Mouse (Mus musculus): ENCODE data around the gene Pla1a.
"Not testable (repeated sequence)": the region's sequence is repeated elsewhere in the genome, so short reads cannot be mapped to it uniquely, and the experiment has no call there.

Gene Pla1a

DNA sequence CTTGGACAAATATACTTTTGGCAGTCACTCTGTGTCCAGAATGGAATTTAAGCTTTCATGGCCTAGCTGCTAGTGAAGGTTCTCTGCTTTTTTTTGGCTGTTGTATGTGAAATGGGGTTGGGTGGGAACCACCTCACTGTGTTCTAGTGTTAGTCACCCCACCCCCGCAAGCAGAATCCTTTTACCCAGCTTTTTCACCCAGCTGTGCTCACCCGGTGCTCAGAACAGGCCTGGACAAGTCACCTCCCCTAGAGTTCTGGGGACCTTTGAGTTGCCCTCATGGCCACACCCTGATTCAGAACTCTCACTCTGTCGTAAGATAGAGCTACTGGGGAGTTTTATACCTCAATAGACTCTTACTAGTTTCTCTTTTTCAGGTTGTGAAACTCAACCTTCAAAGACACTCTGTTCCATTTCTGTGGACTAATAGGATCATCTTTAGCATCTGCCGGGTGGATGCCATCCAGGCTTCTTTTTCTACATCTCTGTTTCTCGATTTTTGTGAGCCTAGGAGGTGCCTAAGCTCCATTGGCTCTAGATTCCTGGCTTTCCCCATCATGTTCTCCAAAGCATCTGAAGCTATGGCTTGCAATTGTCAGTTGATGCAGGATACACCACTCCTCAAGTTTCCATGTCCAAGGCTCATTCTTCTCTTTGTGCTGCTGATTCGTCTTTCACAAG lies 25.8 kb upstream of the Pla1a start:
- no peak for DNase-seq (ENCODE audit: low read depth)

DNA sequence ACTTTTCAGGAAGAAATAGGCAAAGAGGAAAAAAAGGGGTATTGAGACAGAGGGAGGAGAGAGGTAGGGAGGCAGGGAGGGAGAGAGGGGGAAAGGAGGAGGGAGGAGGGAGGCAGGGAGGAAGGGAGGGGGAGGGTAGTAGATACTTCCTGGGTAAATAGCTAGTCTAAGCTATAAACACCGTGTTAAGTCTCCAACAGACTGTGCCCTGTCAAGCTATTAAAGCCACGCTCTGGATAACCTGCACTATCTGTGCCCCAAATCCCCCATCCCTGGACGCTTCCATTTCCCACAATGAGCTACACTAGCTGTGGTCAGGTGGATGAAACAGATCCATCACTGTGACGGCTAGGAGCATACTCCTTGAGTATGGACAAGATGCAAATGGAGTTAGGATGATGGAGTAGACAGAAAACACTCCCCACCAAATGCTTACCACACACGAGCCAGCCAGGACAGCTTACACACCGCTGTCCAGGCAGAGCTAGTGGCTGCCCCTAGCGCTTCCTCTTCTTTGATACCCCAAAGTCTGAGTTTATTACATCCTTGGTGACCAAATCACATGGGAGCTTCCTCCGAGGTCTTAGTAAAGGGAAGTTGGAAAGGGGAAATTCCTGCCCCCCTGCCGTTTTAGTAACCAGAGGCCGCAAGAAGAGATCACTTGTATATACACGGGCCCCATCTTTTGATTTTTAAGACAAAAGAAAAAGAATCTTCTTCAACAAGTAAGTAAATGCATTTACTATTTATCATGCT lies 24.0 kb upstream of the Pla1a start:
- no peak for DNase-seq (ENCODE audit: low read depth)

DNA sequence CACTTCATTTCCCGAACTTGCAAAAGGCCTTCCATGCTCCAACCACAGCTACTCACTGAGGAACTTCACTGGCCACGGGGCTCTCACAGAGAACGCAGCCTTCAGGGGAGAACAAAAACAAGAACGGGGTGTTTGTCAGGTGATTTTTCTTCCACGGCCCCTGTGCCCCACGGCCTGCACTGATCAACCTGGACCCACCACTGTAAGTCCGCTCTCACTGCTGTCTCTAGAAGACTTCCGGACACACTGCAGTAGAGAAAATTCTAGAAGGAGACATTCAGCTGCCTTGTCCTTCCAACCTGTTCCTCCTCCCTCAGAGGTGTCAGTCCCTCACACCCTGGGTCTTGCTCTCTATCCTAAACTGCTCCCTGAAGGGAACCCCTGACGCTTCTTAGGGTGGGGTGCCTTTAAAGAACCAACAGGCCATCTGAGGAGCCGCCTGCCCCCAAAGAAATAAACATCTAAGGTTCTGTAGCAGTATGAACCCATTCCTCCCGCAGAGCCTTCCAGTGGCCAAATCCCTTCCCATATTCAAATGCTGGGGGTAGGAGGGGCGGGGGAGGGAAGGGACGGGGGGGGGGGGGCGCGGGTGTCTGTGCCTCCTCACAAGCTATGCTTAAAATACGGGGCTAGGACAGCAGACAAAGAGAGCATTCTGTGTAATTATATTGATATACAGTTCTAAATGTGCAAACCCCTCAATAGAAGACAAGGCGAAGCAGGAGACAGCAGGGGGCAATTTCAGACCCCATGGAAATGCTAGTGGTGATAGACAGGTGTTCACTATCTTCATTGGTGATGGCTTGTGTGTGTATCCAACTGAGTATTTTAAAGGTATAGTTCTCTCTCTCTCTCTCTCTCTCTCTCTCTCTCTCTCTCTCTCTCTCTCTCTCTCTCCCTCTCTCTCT lies 22.8 kb upstream of the Pla1a start, which contains the start of gene Cd80:
TSS of gene Cd80 (plus strand) at position 51 of the 908 bp plus-strand sequence.
- DNase-seq (ENCODE audit: low read depth) = no peak

DNA sequence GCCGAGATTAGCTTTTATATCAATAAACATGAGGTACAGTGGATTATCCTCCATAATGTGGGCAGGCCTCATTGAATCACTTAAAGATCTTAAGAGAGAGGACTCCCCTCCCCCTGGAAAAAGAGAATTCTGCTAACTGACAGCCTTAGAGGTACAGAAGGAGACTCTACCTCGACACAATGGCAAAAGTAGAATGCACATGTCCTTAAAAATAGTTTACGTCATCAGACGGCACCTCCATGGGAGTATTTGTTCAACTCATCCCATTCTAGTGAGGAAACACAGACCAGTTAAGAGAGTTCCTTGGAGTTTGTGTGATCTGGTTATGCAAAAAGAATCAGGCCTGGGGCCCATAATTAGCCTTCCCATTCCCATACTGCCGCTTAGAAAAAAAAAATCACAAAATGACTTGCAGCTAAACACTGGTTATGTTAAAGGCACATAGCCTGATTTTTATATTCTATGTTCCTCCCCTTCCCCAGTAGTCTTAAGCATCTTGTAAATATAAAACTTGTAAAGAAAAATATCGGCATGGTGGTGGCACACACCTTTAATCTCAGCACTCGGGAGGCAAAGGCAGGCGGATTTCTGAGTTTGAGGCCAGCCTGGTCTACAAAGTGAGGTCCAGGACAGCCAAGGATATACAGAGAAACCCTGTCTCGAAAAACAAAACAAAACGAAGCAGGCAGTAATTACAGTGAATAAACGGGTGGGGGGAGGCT lies 21.7 kb upstream of the Pla1a start:
- DNase-seq (ENCODE audit: low read depth) = no peak

DNA sequence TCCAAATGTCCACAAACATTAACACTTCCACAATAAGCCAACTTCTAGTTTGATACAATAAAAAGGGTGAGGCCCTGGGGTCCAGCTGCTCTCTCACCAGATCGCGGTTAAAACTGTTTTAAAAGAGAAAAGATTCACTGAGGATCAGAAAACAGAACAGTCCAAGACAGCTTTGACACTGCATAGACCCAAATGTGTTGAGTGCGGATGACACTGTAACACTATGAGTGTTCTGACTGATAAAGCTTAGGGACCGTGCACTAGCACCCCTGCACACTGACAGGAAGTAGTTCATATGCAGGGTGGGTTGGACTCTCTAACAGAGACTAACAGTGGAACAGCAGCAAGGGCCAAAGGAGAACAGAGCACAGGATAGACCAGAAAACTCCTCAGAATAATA lies 21.0 kb upstream of the Pla1a start:
- no peak for DNase-seq (ENCODE audit: low read depth)

DNA sequence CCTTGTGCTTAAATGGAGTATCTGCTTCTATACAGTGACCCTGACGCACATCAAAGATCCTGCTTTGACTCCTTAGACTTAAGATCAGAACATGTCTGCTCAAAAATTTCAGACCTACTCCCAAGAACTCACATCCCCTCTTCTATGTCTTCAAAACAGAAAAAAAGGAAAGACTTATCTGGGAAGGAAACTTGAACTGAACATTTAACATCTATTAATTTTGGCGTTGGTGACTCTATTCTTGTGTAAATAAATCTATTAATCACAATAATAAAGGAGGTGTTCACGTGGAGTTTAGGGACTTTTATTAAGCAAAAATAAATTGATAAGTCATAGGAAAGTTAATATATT lies 20.2 kb upstream of the Pla1a start:
- DNase-seq (ENCODE audit: low read depth) = no peak

DNA sequence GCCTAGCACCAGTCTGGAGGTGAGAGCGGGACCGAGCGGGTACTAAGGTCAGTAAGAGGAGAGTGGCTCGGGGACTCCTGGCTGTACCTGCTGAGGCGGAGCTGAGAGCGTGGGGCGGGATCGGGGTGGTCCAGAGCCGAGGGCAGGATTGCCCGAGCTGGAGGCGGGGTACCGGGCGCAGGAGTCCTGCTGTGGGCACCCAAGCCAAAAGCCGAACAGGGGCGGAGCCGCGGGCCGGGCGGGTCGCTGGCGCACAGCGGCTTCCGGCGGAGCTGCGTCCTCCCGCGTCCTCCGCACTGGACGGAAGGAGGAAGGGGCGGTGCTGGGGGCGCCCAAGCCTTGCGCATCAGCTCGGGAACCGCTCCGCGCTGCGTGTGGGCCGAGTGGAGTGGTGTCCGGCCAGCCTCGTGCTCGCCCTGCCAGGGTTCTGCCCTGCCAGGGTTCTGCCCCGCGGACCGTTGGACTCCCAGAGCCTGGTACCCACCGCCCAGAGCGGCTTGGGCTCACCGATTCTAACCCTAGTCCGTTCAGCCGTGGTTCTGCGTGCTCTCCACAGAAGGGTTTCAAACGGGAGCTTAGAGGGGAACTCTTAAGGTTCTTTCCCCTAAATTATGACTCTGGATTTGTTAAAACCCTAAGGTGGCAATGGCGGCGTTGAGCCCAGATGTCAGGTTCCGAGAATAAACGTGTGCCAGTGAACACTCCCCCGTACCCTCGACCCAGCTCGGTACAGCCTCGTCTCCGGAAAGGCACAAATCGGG lies 19.7 kb upstream of the Pla1a start, which contains the start of gene Adprh:
TSS of gene Adprh (minus strand) at position 262 of the 761 bp plus-strand sequence.
- DNase-seq (ENCODE audit: low read depth) = peak; percentile 74

DNA sequence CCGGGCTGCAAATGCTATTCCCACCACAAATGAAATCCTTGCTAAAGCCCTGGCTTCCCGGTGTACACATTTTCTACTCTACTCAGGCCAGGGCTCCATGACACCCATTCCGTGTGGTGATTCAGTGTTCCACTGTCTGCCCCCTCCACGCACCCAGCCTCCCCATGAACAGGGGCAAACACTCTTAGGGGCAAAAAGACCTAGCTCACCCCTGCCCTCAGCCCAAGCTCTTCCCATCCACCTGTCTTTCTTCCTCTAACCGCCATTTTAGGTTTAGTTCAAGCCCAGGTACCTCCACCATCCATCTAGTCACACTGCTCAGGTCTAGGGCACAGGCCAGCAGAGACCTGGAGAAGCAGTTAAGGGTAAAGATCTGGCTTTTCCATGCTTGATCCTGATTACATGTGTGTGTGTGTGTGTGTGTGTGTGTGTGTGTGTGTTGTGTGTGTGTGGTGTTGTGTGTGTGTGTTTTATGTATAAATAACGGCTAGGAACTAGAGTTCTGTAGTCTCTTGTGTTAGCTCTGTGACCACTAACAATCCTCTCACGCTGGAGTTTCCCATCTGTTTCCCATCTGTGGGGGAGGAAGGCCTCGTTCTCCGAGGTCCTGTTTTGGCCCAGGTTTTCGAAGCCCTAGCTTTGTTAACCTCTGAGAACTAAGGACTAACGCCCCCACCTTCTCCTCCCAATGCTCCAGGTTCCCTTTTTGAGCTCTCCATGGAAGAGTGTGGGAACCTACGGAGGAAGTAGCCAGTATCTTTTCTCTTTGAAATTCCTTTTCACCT lies 18.7 kb upstream of the Pla1a start:
- no peak for DNase-seq (ENCODE audit: low read depth)

DNA sequence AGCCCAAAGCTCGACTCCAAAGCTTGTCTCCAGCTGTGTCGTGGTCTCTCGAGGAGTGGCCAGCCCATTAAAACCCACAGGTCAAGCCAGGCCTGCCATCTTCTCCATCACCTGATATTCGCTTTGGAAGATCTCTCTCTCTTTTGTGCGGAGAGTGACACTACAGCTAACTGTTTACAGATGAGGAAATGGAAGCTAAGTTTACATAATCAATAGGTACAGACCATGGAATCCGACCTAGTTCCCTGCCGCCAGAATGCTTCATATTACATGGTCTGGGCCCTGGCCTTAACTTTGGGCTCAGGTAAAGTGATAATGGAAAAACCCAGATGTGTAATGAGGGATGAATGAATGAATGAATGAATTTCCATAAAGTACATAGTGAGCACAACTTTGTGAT lies 17.8 kb upstream of the Pla1a start:
- DNase-seq (ENCODE audit: low read depth) = no peak

DNA sequence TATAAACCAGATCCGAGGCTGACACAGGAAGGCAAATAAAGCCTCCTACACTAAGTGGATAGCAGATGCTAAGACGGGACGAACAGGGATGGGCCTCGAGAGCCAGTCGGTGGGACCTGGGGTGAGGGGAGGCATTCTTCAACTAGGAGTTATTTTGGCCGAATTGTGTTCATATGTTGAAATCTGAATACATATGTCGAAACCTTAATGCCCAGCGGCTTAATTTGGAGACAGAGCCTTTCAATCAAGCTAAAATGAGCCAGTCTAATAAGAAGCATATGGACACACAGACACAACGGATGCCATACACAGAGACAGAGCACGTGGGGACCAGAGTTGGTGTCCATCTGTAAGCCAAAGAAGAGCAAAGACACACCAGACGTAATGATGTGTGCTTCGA lies 15.5 kb upstream of the Pla1a start:
- no peak for DNase-seq (ENCODE audit: low read depth)

DNA sequence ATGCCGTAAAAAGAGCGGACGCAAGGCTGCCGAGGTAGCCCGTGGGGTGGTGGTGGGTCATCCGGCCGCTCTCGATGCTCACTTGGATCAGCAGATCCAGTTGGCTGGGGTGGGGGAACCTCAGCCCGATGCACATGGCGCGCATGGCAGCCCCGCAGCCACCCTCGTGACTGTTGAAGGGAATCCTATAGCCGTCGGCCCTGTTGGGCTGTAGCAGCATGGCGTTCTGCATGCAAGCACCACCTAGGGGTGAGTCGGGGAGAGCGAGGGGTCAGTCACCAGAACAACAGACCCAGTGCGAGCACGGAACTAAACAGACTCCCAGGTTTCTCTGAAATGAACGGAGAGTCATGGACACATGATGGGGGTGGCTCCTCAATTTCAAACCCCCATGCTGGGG lies 14.4 kb upstream of the Pla1a start:
- DNase-seq (ENCODE audit: low read depth) = no peak

DNA sequence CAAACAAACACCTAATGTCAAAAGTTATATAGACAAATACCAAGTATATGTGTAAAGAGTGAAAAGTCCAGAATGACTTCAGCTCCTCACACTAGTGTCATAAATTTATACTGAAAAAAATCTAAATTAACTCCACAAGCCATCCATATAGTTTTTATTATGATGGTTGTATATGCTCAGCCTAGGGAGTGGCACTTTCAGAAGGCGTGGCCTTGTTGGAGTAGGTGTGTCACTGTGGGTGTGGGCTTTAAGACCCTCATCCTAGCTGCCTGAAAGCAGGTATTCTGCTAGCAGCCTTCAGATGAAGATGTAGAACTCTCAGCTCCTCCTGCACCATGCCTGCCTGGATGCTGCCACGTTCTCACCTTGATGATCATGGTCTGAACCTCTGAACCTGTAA lies 13.2 kb upstream of the Pla1a start:
- DNase-seq (ENCODE audit: low read depth) = not testable (repeated sequence)

DNA sequence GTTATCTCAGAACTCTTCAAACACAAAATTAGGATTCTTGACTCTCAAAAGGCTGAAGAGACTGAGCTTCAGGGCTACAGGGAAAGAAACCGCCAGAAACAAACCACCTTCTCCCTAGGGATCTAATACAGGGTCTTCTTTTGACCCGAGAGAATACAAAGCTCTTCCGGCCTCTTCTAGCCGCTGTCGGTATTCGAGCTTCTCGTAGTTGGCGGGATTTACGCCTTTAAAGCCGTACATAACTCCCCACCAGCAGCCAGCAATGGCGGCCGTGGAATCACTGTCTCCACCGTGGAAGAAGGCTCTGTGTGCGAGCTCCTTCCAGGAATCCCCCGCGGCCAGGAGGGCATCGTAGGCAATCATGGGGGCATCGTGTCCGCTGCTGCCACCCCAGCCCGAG lies 12.6 kb upstream of the Pla1a start:
- no peak for DNase-seq (ENCODE audit: low read depth)

DNA sequence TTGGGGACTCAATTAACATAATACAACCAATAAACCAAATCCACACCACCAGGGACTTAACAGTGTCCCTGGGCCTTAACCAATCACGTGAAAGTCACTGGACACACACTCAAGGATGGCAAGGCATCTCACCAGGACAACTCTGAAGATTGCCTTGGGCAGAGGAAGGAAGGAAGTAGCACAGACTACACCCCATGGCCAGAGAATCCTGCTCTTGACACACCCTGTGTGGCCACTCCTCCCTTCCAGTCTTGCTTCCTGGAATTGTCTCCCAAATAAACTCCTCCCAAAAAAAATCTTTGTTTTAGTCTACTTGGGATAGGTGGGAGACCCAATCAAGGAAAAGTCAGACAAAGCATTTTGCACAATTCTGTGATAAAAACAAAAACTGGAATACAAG lies 12.1 kb upstream of the Pla1a start:
- no peak for DNase-seq (ENCODE audit: low read depth)

DNA sequence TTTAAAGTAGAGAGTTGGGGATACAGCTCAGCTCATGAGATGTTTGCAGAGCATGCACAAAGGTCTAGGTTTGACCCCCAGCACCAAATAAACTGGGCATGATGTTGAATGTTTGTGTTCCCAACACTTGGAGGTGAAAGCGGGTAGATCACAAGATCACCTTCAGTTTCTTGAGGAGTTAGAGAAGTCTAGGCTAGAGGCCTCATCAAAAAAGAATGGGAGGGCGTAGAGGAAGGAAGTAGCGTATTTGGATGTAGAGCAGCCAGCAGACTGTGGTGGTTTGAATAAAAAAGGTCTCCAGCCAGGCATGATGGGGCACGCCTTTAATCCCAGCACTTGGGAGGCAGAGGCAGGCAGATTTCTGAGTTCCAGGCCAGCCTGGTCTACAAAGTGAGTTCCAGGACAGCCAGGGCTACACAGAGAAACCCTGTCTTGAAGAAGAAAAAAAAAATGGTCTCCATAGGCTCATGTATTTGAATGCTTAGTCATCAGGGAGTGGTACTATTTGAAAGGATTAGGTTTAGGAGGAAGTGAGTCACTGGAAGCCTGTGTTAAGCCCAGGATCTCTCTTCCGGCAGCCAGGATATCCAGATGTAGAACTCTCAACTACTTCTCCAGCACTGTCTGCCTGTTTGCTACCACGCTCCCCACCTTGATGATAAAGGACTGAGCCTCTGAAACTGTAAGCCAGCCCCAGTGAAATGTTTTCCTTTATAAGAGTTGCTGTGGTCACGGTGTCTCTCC lies 10.9 kb upstream of the Pla1a start:
- DNase-seq (ENCODE audit: low read depth) = no peak

DNA sequence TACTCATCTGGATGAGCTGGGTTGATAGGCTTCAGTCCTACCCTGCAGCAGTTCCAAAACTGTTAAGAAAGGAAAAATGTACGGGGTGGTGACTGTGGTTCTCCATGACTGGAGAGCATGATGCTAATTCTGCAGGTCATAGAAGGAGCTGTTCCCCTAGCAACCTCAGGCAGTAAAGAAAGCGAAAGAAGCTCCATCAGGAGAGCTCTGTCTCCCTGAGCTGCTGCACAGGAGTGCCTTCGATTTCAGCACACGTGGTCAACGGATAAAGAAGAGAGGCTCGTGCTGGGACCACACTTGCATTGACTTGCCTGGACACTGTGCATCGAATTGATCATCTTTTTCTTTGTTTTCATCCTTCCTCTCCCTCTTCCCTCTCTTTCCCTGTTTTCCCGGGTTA lies 9.3 kb upstream of the Pla1a start:
- DNase-seq (ENCODE audit: low read depth) = no peak

DNA sequence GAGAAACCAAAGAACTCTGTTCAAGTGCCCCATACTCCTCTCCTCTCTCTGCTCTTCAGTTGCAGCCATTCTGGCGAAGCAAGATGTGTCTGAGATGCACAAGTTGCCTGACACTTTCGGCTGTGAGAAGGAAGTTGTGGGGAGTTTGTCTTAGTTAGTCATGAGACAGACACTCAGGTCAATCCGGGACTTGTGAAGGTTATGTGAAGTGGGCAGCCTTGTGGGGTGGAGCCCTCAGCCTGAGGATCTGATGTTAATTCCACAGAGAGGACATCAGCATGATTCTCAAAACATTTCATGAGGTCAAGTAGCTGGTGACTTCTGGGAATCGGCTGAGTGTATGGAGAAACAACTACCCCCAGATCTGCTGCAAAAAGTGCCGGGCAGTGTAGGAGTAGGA lies 8.7 kb upstream of the Pla1a start:
- no peak for DNase-seq (ENCODE audit: low read depth)

DNA sequence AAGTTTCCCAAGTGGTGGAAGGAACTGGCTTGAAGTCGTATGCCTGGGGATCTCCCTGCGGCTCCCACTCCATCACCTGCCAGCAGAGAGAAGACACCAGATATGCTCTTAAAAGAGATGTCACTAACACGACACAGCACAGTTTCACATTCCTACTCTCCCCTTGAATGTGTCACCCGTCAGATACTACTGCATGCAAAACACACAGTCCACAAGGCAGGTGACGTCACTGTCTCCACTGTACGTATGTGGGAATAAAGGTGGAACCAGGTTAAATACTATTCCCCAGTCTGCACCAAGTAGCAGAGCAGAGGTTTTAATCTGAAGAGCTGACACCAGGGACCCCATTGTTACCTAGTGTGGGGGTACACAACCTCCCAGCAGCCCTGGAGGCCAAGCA lies 7.5 kb upstream of the Pla1a start:
- no peak for DNase-seq (ENCODE audit: low read depth)

DNA sequence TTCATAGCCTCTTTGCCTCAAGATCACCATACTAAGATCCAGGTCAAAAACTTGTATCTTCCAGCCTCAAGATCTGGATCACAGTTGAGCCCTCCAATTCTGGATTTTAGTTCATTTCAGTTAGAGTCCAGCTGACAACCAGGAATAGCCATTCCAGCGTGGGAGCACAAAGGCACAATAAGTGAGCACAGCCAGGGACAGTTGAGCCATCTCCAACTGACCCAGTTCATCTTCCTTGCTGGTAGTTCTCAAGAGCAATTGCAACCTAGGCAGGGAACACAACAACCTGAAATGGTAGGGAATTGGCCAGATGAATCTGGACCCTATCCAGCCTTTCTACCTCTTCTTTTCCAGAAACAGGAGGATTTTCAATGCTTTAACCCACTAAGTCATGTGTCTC lies 6.2 kb upstream of the Pla1a start:
- no peak for DNase-seq (ENCODE audit: low read depth)

DNA sequence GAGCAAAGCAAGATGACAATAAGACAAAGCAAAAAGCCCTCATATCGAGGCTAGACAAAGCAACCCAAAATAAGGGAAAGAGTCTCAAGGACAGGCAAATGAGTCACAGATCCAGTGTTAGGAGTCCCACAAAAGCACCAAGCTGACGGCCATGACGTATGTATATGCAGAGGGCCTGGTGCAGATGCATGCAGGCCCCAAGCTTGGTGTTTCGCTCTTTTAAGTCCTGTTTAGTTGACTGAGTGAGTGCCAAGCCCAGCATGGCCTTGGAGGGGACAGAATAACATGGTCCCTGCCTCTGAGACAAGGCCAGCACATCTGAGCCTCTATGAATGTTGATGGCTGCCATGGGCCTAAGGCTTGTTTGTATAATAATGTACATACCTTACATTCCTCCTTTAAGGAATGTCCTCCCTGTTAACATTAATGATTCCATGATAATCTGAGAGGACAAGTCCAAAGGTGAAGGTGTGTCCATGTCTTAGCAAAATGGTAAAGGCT lies 1.4 kb upstream of the Pla1a start:
- no peak for DNase-seq (ENCODE audit: low read depth)
